Mouse (Mus musculus): ENCODE results near the gene Ccl6. TPM values are rescaled to one million over a fixed set of nuclear protein-coding genes. Genes with fewer than 3 reads are reported as not detected.

The Ccl6 gene
- polyA plus RNA-seq, 1 experiment from 2014 or later: 1.3 TPM

GRCm38 (mm10) chr11:83540931-83541330 is 52.0 kb downstream of the Ccl6 start:
- Histone ChIP-seq H3K36me3 (ENCODE audit: control insufficient read depth, insufficient read depth, low read length) (no peaks in the 10 kb centered on the region), H3K4me2 (replicated peaks; ENCODE audit: low read depth, low read length) (no peak overlapping the region), H3K4me1 (replicated peaks; ENCODE audit: control insufficient read depth, insufficient read depth, low read length) (no peaks in the 10 kb centered on the region), H3K27me3 (ENCODE audit: control insufficient read depth, insufficient read depth, low read length) (no peaks in the 10 kb centered on the region), H3K9ac (ENCODE audit: low read depth, low read length) (no peak overlapping the region), H3K9me3 (ENCODE audit: control insufficient read depth, low read length) (no peaks in the 10 kb centered on the region), H3K4me3 (ENCODE audit: low read depth, low read length) (no peak overlapping the region), H3K27ac (ENCODE audit: low read depth, low read length) (no peak overlapping the region)
- WGBS: 90% methylated on average over 2 of the region's 2 CpGs
- DNase-seq (ENCODE audit: low spot score) (no peak), ATAC-seq (ENCODE audit: low FRiP score) (no peak)

GRCm38 (mm10) chr11:83538705-83539314 is 54.1 kb downstream of the Ccl6 start:
- ATAC-seq (ENCODE audit: low FRiP score) (no peak), DNase-seq (ENCODE audit: low spot score) (no peak)
- Histone ChIP-seq H3K9ac (ENCODE audit: low read depth, low read length) (no peak overlapping the region), H3K4me3 (ENCODE audit: low read depth, low read length) (no peak overlapping the region), H3K27ac (ENCODE audit: low read depth, low read length) (no peak overlapping the region), H3K4me1 (replicated peaks; ENCODE audit: control insufficient read depth, insufficient read depth, low read length) (no peaks in the 10 kb centered on the region), H3K4me2 (replicated peaks; ENCODE audit: low read depth, low read length) (no peak overlapping the region), H3K9me3 (ENCODE audit: control insufficient read depth, low read length) (no peaks in the 10 kb centered on the region), H3K36me3 (ENCODE audit: control insufficient read depth, insufficient read depth, low read length) (no peaks in the 10 kb centered on the region), H3K27me3 (ENCODE audit: control insufficient read depth, insufficient read depth, low read length) (no peaks in the 10 kb centered on the region)
- 90% methylated on average over 3 of the region's 3 CpGs for WGBS

Other genes with a start within 250 kb of the Ccl6 start
- 4.2 TPM in 2 replicates for gene Rasl10b, start 183.9 kb downstream of the Ccl6 start, polyA plus RNA-seq (2014; fragmentation: Nextera tagmentation; extraction: Ambion mirVana)
- gene Gas2l2, start 163.6 kb downstream of the Ccl6 start, polyA plus RNA-seq (2014; fragmentation: Nextera tagmentation; extraction: Ambion mirVana): 0.19 and 0.43 TPM in 2 replicates
- gene 1700020L24Rik, start 155.4 kb downstream of the Ccl6 start, polyA plus RNA-seq (2014; fragmentation: Nextera tagmentation; extraction: Ambion mirVana): 0.80 and 0.83 TPM in 2 replicates
- gene Mmp28, start 130.0 kb downstream of the Ccl6 start, polyA plus RNA-seq (2014; fragmentation: Nextera tagmentation; extraction: Ambion mirVana): 2.8 and 3.1 TPM in 2 replicates
- gene Taf15, start 120.0 kb downstream of the Ccl6 start, polyA plus RNA-seq (2014; fragmentation: Nextera tagmentation; extraction: Ambion mirVana): 7.3 and 26.6 TPM in 2 replicates
- gene Heatr9, start 70.9 kb downstream of the Ccl6 start, polyA plus RNA-seq (2014; fragmentation: Nextera tagmentation; extraction: Ambion mirVana): not detected in 2 replicates
- 0.42 TPM in 1 of 2 replicates, not detected in the other for gene Ccl5, start 62.6 kb downstream of the Ccl6 start, polyA plus RNA-seq (2014; fragmentation: Nextera tagmentation; extraction: Ambion mirVana)
- 2.1 and 3.1 TPM in 2 replicates for gene Ccl9, start 14.5 kb downstream of the Ccl6 start, polyA plus RNA-seq (2014; fragmentation: Nextera tagmentation; extraction: Ambion mirVana)
- not detected in 2 replicates for gene Rpl9-ps1, start 52.5 kb upstream of the Ccl6 start, polyA plus RNA-seq (2014; fragmentation: Nextera tagmentation; extraction: Ambion mirVana)
- gene Ccl3, start 56.3 kb upstream of the Ccl6 start, polyA plus RNA-seq (2014; fragmentation: Nextera tagmentation; extraction: Ambion mirVana): 0.88 and 1.9 TPM in 2 replicates
- gene Ccl4, start 69.5 kb upstream of the Ccl6 start, polyA plus RNA-seq (2014; fragmentation: Nextera tagmentation; extraction: Ambion mirVana): 0.28 and 0.49 TPM in 2 replicates
- 0.71 TPM in 1 of 2 replicates, not detected in the other for gene Wfdc17, start 110.9 kb upstream of the Ccl6 start, polyA plus RNA-seq (2014; fragmentation: Nextera tagmentation; extraction: Ambion mirVana)
- not detected in 2 replicates for gene Wfdc18, start 115.9 kb upstream of the Ccl6 start, polyA plus RNA-seq (2014; fragmentation: Nextera tagmentation; extraction: Ambion mirVana)
- not detected in 2 replicates for gene Wfdc21, start 153.9 kb upstream of the Ccl6 start, polyA plus RNA-seq (2014; fragmentation: Nextera tagmentation; extraction: Ambion mirVana)
- 27.3 and 32.8 TPM in 2 replicates for gene Heatr6, start 160.6 kb upstream of the Ccl6 start, polyA plus RNA-seq (2014; fragmentation: Nextera tagmentation; extraction: Ambion mirVana)

Measured in hindbrain, embryonic 11.5 days (tissue).